Mouse (Mus musculus): ENCODE measurements around the gene Orai3. TPM values are rescaled to one million over a fixed set of nuclear protein-coding genes. Genes with fewer than 3 reads are reported as not detected.
"Not testable (repeated sequence)": the region's sequence is repeated elsewhere in the genome, so short reads cannot be mapped to it uniquely, and the experiment has no call there.

Orai3 gene
- 16.1 TPM in 2 replicates for polyA plus RNA-seq (2015; fragmentation: Nextera tagmentation; extraction: Ambion mirVana)

GRCm38 (mm10) chr7:127769651-127770038, at the start of gene Orai3:
Gene Orai3 (plus strand): TSS chr7:127769815.
- DNase-seq (ENCODE audit: low spot score) = peak; percentile 50

GRCm38 (mm10) chr7:127725490-127725889, 44.1 kb upstream of the Orai3 start:
- DNase-seq (ENCODE audit: low spot score) = no peak

GRCm38 (mm10) chr7:127725924-127726323, 43.7 kb upstream of the Orai3 start:
- DNase-seq (ENCODE audit: low spot score) = no peak

GRCm38 (mm10) chr7:127727898-127728297, 41.7 kb upstream of the Orai3 start:
- DNase-seq (ENCODE audit: low spot score) = no peak

GRCm38 (mm10) chr7:127730170-127730569, 39.4 kb upstream of the Orai3 start:
- no peak for DNase-seq (ENCODE audit: low spot score)

GRCm38 (mm10) chr7:127732066-127732465, 37.5 kb upstream of the Orai3 start, which contains the start of gene Ctf2:
Gene Ctf2 (minus strand): TSS chr7:127732166.
- DNase-seq (ENCODE audit: low spot score) = not testable (repeated sequence)

GRCm38 (mm10) chr7:127744366-127745045, 25.1 kb upstream of the Orai3 start, which contains the start of gene Fbxl19:
Gene Fbxl19 (plus strand): TSS chr7:127744543.
- DNase-seq (ENCODE audit: low spot score) = peak; percentile 75

GRCm38 (mm10) chr7:127745251-127745651, 24.4 kb upstream of the Orai3 start:
- DNase-seq (ENCODE audit: low spot score) = peak; percentile 93

GRCm38 (mm10) chr7:127745652-127746493, 23.7 kb upstream of the Orai3 start:
- peak; percentile 84 for DNase-seq (ENCODE audit: low spot score)

- DNase-seq (ENCODE audit: low spot score) = peak; percentile 23
Observed at GRCm38 (mm10) chr7:127746494-127747491, 22.8 kb upstream of the Orai3 start.

- DNase-seq (ENCODE audit: low spot score) = no peak
Observed at GRCm38 (mm10) chr7:127747559-127748234, 21.9 kb upstream of the Orai3 start.

- no peak for DNase-seq (ENCODE audit: low spot score)
Observed at GRCm38 (mm10) chr7:127748235-127748560, 21.4 kb upstream of the Orai3 start.

GRCm38 (mm10) chr7:127750131-127751127, 19.2 kb upstream of the Orai3 start:
- no peak for DNase-seq (ENCODE audit: low spot score)

- DNase-seq (ENCODE audit: low spot score) = no peak
Observed at GRCm38 (mm10) chr7:127751619-127752018, 18.0 kb upstream of the Orai3 start.

GRCm38 (mm10) chr7:127752069-127752468, 17.5 kb upstream of the Orai3 start:
- no peak for DNase-seq (ENCODE audit: low spot score)

GRCm38 (mm10) chr7:127753158-127753557, 16.5 kb upstream of the Orai3 start:
- no peak for DNase-seq (ENCODE audit: low spot score)

GRCm38 (mm10) chr7:127753741-127754140, 15.9 kb upstream of the Orai3 start:
- DNase-seq (ENCODE audit: low spot score) = no peak

GRCm38 (mm10) chr7:127759716-127760115, 9.9 kb upstream of the Orai3 start:
- DNase-seq (ENCODE audit: low spot score) = no peak

- DNase-seq (ENCODE audit: low spot score) = no peak
Observed at GRCm38 (mm10) chr7:127760478-127760877, 9.1 kb upstream of the Orai3 start.

All from thymus, postnatal 0 days (tissue).